Mouse (Mus musculus) kidney, adult 8-10 months (tissue): ENCODE data around the gene Olfr1042.
"Not testable (repeated sequence)": the region's sequence is repeated elsewhere in the genome, so short reads cannot be mapped to it uniquely, and the experiment has no call there.

Experiments used
- DNase-seq, 2 experiments: peaks; one replicate each; pipeline ENCODE4 v3.0.0; 2022

Gene Olfr1042

DNA sequence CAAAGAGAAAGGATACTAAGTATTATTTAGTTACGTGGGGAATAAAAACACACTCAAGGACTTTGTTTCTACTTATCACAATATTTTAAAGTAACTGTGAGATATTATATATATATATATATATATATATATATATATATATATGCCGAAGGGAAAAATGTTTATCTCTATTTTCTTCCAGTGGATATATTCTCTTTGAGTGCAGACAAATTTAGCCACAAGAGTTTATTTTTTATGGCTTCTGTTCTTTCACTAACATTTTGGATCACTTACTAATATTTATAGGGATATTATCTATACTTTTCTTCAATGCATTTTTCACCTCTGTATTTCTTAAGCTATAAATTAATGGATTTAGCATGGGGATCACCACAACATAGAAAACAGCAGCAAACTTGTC lies at the start of gene Olfr1042:
Gene Olfr1042 (minus strand): TSS at position 101 of the 400 bp plus-strand sequence.
- DNase-seq, result no peak

DNA sequence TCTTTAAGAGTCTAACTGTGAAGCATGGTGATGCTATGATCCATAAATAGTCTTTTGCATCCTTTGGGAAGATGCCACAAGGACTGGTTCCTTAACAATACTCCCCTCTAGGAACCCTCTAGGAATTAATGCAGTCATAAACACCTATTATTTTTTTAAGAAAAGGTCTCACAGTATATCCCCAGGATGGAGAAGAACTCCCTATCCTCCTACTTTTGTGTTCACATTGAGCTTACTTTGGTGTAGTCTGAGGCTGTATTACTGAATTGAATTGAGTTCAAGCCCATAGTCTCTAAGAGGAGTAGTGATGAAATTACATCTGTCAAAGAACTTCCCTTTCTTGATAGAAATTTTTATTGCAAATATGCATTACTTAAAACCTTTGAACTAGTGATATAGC lies 41.3 kb upstream of the Olfr1042 start, which contains the start of gene Olfr1045:
Gene Olfr1045 (minus strand): TSS at position 101 of the 400 bp plus-strand sequence.
- no peak for DNase-seq

DNA sequence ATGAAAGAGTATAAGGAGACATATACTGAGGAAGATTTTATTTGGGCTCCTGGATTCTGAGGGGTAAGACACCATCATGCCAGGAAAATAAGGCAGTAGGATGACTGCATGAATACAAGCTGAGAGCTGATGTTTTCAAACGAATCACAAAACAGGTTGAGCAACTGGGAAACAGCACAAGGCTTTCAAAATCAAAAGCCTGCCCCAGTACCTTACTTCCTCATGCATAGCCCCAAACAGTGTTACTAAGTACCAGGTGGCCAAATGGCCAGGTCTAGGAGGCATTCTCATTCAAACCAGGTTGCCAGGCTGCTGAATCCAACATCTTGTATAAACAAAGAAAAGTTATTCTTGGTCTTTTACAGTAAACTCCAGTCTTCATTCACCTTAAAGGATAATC lies 34.2 kb upstream of the Olfr1042 start:
- no peak for DNase-seq

DNA sequence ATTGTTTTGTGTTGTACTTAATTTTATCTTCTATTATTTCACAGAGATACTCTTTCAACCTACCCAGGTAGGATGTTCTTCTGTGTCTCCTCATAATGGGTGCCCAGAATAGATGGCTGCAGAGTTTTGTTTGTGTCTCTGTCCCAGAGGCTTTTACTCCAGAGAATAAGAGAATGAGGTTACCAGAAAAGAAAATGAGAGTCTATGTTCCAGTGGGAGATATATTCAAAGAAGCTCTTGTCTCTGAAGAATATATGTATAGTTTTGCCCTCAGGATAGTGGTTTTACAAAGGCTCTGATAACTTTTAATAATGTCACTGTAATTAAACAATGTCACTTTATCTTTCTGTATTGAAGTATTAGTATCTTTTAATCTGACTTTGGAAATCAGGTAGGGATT lies 23.9 kb upstream of the Olfr1042 start, which contains the start of gene Olfr52:
Gene Olfr52 (minus strand): TSS at position 101 of the 400 bp plus-strand sequence.
- no peak for DNase-seq

DNA sequence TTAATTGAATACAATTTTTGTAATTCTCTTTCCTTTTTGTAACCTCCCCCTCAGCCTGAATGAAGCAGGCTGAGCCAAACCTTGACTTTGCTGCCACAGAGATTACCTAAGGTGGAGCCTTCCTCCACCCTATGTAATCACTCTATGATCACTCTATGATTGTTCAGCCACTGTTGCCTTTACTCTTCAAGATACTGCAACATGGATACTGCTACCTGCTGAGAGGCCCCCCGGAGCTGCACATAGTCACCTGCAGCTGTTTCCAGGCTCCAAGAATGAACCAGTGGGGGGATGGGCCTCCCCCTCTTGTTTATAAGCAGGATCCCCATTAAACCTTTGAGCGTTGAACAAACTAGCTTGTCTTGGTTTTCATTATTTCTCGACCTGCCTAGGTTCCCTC lies 18.3 kb upstream of the Olfr1042 start:
- DNase-seq, result no peak

DNA sequence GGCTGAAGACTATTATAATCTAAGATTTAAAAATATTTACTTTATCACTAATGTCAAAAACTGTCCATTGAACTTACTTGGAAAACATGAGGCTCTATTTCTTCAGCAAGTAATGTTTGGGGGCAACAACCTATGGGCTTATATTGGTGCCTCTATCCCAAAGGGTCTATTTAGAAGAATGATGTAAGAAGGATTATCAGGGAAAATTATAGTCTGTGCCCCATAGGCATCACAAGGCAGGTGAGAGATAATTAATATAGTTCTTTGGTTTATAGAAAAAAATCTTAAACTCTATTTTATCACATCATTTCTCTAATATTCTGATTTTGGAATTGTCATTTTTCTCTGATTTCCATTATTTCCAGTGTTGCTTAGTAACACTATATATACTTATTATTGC lies 16.1 kb upstream of the Olfr1042 start, which contains the start of gene Olfr1044:
Gene Olfr1044 (minus strand): TSS at position 101 of the 400 bp plus-strand sequence.
- DNase-seq, result no peak

DNA sequence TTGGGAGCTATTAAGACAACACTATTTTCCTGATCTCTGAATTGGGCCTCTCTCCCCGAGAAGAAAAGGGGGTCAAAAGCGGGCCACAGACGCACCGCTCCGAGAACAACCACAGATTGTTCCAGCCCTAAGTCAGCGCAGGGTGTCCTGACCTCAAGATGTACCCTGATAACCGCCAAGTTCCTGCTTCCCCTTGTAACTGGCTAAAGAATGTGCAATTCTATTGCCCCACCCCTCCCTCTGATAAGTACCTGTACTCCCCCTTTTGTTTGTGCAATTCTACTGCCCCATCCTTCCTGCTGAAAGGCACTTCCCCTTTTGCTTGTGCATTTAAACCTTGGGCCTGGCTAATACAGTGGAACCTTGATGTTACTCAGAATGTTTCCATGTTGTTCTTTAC lies 13.8 kb upstream of the Olfr1042 start:
- DNase-seq, result not testable (repeated sequence)

DNA sequence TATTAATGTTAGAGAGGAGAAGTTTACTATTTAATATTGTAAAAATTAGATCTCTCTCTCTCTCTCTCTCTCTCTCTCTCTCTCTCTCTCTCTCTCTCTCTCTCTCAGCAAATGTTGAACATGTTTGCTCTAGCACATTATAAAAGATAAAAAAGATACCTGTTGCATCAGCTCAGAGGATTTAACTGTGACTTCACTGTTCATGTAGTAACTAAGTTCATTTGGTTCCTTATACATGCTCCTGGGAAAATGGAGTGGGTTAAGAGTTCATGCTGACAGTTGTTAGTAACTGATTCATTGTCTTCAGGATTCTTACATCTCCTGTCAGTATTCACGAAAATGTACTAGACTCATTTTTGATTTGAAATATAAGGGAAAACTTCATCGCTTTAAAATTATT lies 5.8 kb upstream of the Olfr1042 start, which contains the start of gene Olfr1043:
Gene Olfr1043 (minus strand): TSS at position 101 of the 400 bp plus-strand sequence.
- DNase-seq, result no peak

DNA sequence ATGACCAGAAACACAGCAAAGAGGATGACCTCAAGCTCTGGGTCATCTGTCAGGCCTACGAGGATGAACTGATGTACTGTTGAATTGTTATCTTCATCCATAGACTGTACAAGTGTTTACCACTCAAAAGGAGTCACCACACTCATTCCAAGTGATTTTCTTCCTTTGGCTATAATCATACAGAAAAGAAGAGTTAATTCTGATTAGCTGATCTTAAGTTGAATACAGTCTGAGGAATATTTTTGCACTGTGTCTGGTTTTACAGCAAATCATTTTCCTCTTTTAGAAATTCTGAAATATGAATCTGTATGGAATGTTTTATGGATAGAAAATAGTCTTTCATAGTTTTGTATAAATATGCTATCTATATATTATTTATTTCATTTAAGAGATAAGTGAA lies 15.0 kb downstream of the Olfr1042 start, which contains the start of gene Olfr1040:
Gene Olfr1040 (minus strand): TSS at position 101 of the 400 bp plus-strand sequence.
- no peak for DNase-seq

DNA sequence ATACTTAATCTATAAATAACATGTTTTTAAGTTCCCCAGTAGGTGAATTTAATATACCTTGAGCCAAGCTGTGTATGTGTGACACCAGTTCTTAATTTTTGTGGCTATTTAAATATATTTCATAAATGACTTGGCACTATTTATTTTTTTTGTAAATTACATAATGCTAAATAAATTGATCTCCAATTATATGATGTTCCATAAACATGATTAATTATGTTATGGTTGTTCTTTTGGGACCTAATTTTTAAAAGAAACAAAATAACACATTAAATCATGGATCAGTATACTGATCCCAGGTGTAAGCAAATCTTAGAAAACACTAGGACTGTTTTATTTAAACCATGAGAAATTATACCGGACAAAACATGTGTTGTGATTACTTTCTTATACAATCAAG lies 25.8 kb downstream of the Olfr1042 start, which contains the start of gene Olfr1039:
Gene Olfr1039 (minus strand): TSS at position 101 of the 400 bp plus-strand sequence.
- DNase-seq, result no peak
